Mouse (Mus musculus) hindbrain, embryonic 13.5 days (tissue): ENCODE results near the gene 2810408A11Rik. TPM values are rescaled to one million over a fixed set of nuclear protein-coding genes. Genes with fewer than 3 reads are reported as not detected.
"Not testable (repeated sequence)": the region's sequence is repeated elsewhere in the genome, so short reads cannot be mapped to it uniquely, and the experiment has no call there.

Source experiments
- ATAC-seq: fragments of 200-750 bp; cut with Nextera tagmentation; 2 replicates; pipeline ENCODE4 v1.8.0; 2017; ENCODE audit warnings: moderate TSS enrichment; ENCODE audit not compliant: low FRiP score
- H3K27ac ChIP-seq: fragments of 300-500 bp; sonication (generic); 2 replicates; pipeline ENCODE4 v1.5.1; 2015; ENCODE audit warnings: inconsistent platforms, mild to moderate bottlenecking, moderate library complexity
- H3K27me3 ChIP-seq: fragments of 300-500 bp; sonication (generic); 2 replicates; pipeline ENCODE4 v1.6.1; 2015; ENCODE audit warnings: mild to moderate bottlenecking, inconsistent platforms
- H3K36me3 ChIP-seq: fragments of 300-500 bp; sonication (generic); 2 replicates; pipeline ENCODE4 v1.6.1; 2015; ENCODE audit warnings: mild to moderate bottlenecking, inconsistent platforms
- H3K4me1 ChIP-seq: fragments of 300-500 bp; sonication (generic); replicated peaks from 2 replicates; pipeline ENCODE4 v1.6.1; 2015; ENCODE audit warnings: inconsistent platforms
- H3K4me2 ChIP-seq: fragments of 300-500 bp; sonication (generic); 2 replicates; pipeline ENCODE4 v1.6.1; 2015; ENCODE audit warnings: inconsistent platforms, mild to moderate bottlenecking, moderate library complexity
- H3K4me3 ChIP-seq: fragments of 300-500 bp; sonication (generic); 2 replicates; pipeline ENCODE4 v1.5.1; 2015; ENCODE audit warnings: mild to moderate bottlenecking, inconsistent platforms
- H3K9ac ChIP-seq: fragments of 300-500 bp; sonication (generic); 2 replicates; pipeline ENCODE4 v1.6.1; 2015; ENCODE audit warnings: mild to moderate bottlenecking, inconsistent platforms
- H3K9me3 ChIP-seq: fragments of 300-500 bp; sonication (generic); 2 replicates; pipeline ENCODE4 v1.6.1; 2016; ENCODE audit warnings: inconsistent platforms
- WGBS: fragments of 180-500 bp; shearing (Covaris S2); methylation state at CpG from one replicate; pipeline ENCODE4 v1.1.7; 2015; 5-methylcytosine and 5-hydroxymethylcytosine counted together
- polyA plus RNA-seq: library from polyadenylated mRNA; unstranded; fragments of >200 nt; fragmentation: Nextera tagmentation; extraction: Ambion mirVana; gene quantifications from 2 replicates; pipeline ENCODE4 v1.2.1, GENCODE M21; 2015

2810408A11Rik gene
- polyA plus RNA-seq, 1 experiment from 2014 or later: 10.3 TPM

- Histone ChIP-seq H3K4me2 (no peak overlapping the region), H3K9me3 (no peaks in the 10 kb centered on the region), H3K27me3 (peaks cover 15% of the 10 kb centered on the region; the same call in 1 of the 2 replicates), H3K4me1 (peaks cover 5% of the 10 kb centered on the region), H3K36me3 (no peaks in the 10 kb centered on the region), H3K4me3 (no peak overlapping the region), H3K9ac (no peak overlapping the region), H3K27ac (no peak overlapping the region)
- WGBS: 85% methylated on average over 4 of the region's 4 CpGs
- ATAC-seq: no peak
These were observed 28.9 kb upstream of the 2810408A11Rik start for GRCm38 (mm10) chr11:69929712-69930111.

GRCm38 (mm10) chr11:69927501-69927900, 26.7 kb upstream of the 2810408A11Rik start:
- H3K36me3 ChIP-seq: no peaks in the 10 kb centered on the region
- H3K4me3 ChIP-seq: no peak overlapping the region
- 96% methylated on average over 2 of the region's 2 CpGs for WGBS
- no peak overlapping the region for H3K4me2 ChIP-seq
- no peaks in the 10 kb centered on the region for H3K9me3 ChIP-seq
- 0 out of 2 replicates have a peak, but pooled peaks cover 10% of the 10 kb centered on the region for H3K27me3 ChIP-seq
- no peak for ATAC-seq
- peaks cover 3% of the 10 kb centered on the region for H3K4me1 ChIP-seq
- H3K27ac ChIP-seq: no peak overlapping the region
- H3K9ac ChIP-seq: no peak overlapping the region

- Histone ChIP-seq H3K27ac (no peak overlapping the region; the same call in 1 of the 2 replicates), H3K9ac (peak overlapping the region; percentile 51; the same call in 1 of the 2 replicates), H3K4me3 (no peak overlapping the region), H3K36me3 (peaks cover 12% of the 10 kb centered on the region), H3K4me1 (peaks cover 28% of the 10 kb centered on the region), H3K4me2 (no peak overlapping the region), H3K9me3 (no peaks in the 10 kb centered on the region), H3K27me3 (no peaks in the 10 kb centered on the region)
- ATAC-seq: no peak
- WGBS: 68% methylated on average over 3 of the region's 3 CpGs
These were observed 22.0 kb upstream of the 2810408A11Rik start for GRCm38 (mm10) chr11:69922796-69923195.

DNA sequence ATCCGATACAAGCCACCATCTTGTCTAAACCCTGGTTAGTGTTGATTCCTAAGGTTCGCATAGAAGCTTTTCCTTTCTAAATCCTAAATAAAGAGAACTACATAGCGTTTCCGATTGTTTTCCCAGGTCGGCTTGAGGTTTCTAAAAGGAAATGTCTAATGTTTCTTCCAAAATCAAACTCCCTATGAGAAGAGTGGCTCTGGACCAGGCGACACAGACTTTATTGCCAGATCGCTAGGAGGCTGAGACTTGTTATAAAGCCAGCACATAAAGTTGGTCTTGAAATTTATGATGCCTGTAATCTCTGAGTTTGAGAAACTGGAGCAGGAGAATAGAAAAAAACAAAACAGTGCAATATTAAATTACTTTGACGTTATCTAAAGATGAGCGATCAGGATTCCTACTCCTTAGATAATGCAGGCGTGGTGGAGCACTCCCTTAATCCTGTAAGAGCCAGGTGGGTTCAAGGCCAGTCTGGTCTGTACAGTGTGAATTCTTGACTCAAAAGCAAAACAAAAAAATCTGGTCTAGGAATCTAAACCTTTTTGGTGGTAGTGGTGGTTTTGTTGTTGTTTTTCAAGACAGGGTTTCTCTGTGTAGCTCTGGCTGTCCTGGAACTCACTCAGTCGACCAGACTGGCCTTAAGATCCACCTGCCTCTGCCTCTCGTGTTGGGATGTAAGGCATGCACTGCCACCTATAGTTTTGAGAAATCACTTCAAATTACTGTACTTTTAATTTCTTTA, 21.4 kb upstream of the 2810408A11Rik start:
- no peaks in the 10 kb centered on the region for H3K27me3 ChIP-seq
- H3K9ac ChIP-seq: peak overlapping the region; percentile 70
- H3K27ac ChIP-seq: peak overlapping the region; percentile 95
- 6% methylated on average over 12 of the region's 12 CpGs for WGBS
- H3K4me2 ChIP-seq: peak overlapping the region; percentile 66
- peaks cover 28% of the 10 kb centered on the region for H3K4me1 ChIP-seq
- peaks cover 18% of the 10 kb centered on the region for H3K36me3 ChIP-seq
- peak overlapping the region; percentile 49 for H3K4me3 ChIP-seq
- ATAC-seq: no peak
- H3K9me3 ChIP-seq: no peaks in the 10 kb centered on the region

DNA sequence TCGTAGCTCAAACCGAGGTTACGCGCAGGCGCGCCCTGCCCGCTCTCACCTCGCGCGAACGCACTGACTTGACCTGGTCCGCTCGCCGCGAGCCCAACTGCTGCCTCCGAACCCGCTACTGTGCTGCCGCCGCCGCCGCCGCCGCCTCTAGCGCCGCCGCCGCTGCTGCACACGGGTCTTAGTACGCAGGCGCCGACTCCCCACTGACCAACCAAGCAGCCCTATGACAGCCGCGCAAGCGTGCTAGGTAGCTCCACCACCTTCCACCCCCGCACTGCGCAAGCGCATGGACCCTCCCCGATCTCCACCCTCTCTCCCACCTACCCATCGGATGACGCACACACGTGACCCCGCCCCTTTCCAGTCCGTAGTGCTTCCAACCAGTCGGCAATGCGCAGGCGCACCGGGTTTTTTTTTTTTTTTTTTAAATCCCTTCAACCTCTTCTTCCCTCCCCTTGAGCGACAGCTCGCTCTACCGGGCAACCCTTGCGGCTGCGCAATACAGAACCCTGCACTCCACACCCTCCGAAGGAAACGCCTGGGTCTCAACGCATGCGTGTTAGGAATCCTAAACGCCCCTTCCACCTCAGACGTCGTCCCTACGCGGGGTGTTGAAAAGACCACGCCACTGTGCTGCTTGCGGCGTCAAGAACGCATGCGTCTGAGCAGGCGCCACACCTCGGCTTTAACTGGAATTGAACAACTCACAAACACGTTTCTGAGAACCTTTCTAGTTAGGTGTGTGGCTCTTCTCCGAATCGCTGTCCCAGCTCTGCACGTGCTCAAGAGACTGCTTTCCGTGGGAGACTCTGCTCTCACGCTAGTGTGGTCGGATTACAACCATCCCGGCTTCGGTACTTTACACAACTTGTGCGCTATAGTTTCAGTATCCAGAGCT, 20.6 kb upstream of the 2810408A11Rik start, which contains the start of gene Eif5a:
Gene Eif5a, minus strand, starts transcription at position 845 of the 898 bp plus-strand sequence.
- Histone ChIP-seq H3K27me3 (no peaks in the 10 kb centered on the region), H3K9me3 (no peaks in the 10 kb centered on the region), H3K9ac (peak within 1 kb of the TSS; percentile 93), H3K4me3 (peak within 1 kb of the TSS; percentile 89), H3K4me1 (peaks cover 28% of the 10 kb centered on the region), H3K4me2 (peak within 1 kb of the TSS; percentile 98), H3K36me3 (peaks cover 26% of the 10 kb centered on the region), H3K27ac (peak within 1 kb of the TSS; percentile 95)
- ATAC-seq: peak; percentile 97
- under 1% methylated on average over 78 of the region's 78 CpGs for WGBS

DNA sequence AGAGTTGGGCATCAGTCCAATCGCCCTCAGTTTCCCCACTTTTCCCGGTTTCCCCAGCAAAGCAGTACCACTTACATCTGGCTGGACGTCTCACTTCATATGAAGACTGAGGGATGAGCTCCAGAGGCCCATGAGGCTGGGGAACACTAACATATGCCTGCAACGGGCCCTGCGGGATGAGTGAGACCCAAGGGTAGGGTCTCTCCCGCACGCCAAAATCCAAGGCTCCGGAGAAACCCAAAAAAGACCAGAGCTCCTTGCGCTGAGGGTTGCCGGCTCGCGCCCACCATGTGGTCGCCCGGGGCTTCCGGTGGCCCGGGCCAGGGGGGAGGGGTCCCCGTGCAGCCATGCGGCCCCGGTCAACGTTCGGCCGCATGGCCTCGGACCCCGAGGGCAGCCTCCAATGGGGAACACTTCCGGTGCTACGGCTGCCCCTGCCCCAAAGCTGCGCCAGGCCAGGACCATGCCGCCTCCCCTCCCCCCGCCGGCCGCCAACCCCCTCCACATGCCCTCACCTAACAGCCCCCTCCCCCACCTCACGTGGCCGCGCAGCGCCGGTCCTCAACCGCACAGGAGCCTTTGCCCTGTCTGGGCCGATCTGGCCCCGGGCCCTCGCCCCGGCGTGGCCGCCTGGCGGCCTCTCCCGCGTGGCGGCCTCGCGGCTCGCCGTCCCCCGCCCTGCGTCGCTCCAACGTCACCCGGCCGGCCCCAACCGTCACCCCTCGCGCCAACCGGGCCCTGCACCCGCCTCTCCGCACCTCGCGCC, 19.7 kb upstream of the 2810408A11Rik start:
- Histone ChIP-seq H3K4me1 (peaks cover 36% of the 10 kb centered on the region), H3K9me3 (no peaks in the 10 kb centered on the region), H3K27ac (peak overlapping the region; percentile 95), H3K4me2 (peak overlapping the region; percentile 98), H3K36me3 (peaks cover 35% of the 10 kb centered on the region), H3K4me3 (peak overlapping the region; percentile 89), H3K9ac (peak overlapping the region; percentile 93), H3K27me3 (no peaks in the 10 kb centered on the region)
- under 1% methylated on average over 51 of the region's 65 CpGs for WGBS
- peak; percentile 29 for ATAC-seq

GRCm38 (mm10) chr11:69919661-69920265, 19.0 kb upstream of the 2810408A11Rik start:
- Histone ChIP-seq H3K27ac (peak overlapping the region; percentile 95), H3K4me1 (peaks cover 43% of the 10 kb centered on the region), H3K36me3 (peaks cover 42% of the 10 kb centered on the region), H3K4me2 (peak overlapping the region; percentile 98), H3K4me3 (peak overlapping the region; percentile 89), H3K27me3 (no peaks in the 10 kb centered on the region), H3K9ac (peak overlapping the region; percentile 93), H3K9me3 (no peaks in the 10 kb centered on the region)
- no peak for ATAC-seq
- 1% methylated on average over 17 of the region's 17 CpGs for WGBS

DNA sequence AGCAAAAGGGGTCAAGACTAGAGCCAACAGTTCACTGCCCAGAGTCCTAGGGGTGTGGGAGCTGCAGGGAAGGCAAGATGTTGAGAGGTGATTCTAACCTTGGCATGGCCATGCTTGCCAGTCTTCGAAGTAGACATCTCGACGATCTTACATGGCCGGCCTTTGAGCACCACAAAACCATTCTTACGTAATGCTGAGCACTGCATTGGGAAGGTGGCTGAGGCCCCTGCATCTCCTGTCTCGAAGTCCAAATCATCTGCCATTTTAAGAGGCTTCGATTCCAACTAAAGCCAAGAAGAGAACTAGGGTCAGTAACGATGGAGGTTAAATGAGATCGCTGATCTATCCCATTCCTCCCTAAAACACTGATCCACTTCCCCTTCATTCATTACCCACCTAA, 18.3 kb upstream of the 2810408A11Rik start:
- H3K4me1 ChIP-seq: peaks cover 49% of the 10 kb centered on the region
- ATAC-seq: no peak
- WGBS: 87% methylated on average over 9 of the region's 9 CpGs
- peaks cover 43% of the 10 kb centered on the region for H3K36me3 ChIP-seq
- H3K27ac ChIP-seq: no peak overlapping the region
- H3K27me3 ChIP-seq: no peaks in the 10 kb centered on the region
- peak overlapping the region; percentile 98 for H3K4me2 ChIP-seq
- peak overlapping the region; percentile 89 for H3K4me3 ChIP-seq
- no peaks in the 10 kb centered on the region for H3K9me3 ChIP-seq
- peak overlapping the region; percentile 93 for H3K9ac ChIP-seq

DNA sequence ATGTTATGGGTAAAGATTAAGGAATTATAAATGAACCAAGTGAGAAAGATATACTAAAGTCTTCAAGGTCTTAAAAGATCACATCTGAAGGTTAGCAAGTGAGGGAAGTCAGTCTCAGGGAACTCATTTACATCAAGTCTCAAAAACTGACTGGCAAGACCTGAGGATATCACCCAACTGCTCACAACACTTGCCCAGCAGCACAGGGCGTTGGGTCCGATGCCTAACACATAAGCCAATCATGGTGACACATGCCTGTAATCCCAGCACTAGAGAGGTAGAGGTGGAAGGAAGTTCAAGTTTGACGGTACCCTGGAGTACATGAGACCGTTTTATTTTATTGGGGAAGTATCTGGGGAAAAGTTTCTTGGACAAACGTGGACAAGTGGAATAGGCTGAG, 17.3 kb upstream of the 2810408A11Rik start:
- H3K9me3 ChIP-seq: no peaks in the 10 kb centered on the region
- no peak for ATAC-seq
- H3K4me3 ChIP-seq: no peak overlapping the region
- H3K27ac ChIP-seq: no peak overlapping the region
- WGBS: 88% methylated on average over 5 of the region's 5 CpGs
- H3K9ac ChIP-seq: no peak overlapping the region
- peaks cover 55% of the 10 kb centered on the region for H3K4me1 ChIP-seq
- no peaks in the 10 kb centered on the region for H3K27me3 ChIP-seq
- H3K36me3 ChIP-seq: peaks cover 47% of the 10 kb centered on the region
- no peak overlapping the region for H3K4me2 ChIP-seq

- ATAC-seq: no peak
- Histone ChIP-seq H3K4me3 (no peak overlapping the region), H3K27me3 (no peaks in the 10 kb centered on the region), H3K9me3 (no peaks in the 10 kb centered on the region), H3K9ac (no peak overlapping the region; the same call in 1 of the 2 replicates), H3K4me1 (peaks cover 56% of the 10 kb centered on the region), H3K27ac (no peak overlapping the region), H3K4me2 (no peak overlapping the region), H3K36me3 (peaks cover 53% of the 10 kb centered on the region)
- WGBS: 88% methylated on average over 8 of the region's 8 CpGs
These were observed 16.7 kb upstream of the 2810408A11Rik start for GRCm38 (mm10) chr11:69917379-69917948.

DNA sequence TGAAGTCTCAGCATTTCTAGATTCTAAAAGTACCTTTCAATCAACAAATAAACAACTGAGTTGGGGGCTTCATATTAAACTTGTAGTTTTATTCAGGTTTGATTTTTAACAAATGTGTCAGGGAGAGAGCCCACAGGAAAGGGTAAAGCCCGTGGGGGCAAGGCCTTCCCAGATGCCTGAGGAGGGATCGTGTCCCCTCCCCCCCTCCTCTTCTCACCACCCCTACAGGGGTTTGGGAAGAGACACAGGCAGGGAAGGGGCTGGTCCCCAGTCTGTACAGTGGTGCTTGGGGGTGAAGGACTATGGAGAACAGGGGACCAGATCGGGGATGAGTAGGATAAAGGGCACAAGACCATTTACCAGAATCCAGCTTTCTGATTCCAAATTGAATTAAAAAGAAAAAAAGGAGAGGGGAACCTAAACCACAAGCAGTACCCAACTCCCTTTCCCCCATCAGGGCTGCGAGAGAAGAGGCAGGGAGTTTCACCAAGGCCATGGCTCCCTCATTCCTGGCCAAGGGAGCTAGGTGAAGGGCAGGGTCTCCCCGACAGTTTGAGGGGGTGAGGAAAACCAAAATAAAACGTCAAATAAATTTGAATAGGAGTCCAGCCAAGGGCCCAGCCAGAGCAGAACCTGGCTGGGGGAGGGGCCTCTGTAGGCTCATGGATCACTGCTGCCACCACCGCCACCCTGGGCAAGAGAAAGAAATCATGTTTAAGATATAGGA, 16.0 kb upstream of the 2810408A11Rik start:
- 64% methylated on average over 7 of the region's 7 CpGs for WGBS

More for the DNA sequence above, 16.0 kb upstream of the 2810408A11Rik start:
- ATAC-seq, H3K9me3 ChIP-seq, H3K27me3 ChIP-seq, H3K4me3 ChIP-seq, H3K27ac ChIP-seq, H3K9ac ChIP-seq, H3K4me2 ChIP-seq: not testable (repeated sequence)
- H3K36me3 ChIP-seq: peaks cover 60% of the 10 kb centered on the region
- H3K4me1 ChIP-seq: peaks cover 51% of the 10 kb centered on the region
